Mouse (Mus musculus) liver, embryonic 16.5 days (tissue): ENCODE measurements around the gene Ahdc1. TPM values are rescaled to one million over a fixed set of nuclear protein-coding genes. Genes with fewer than 3 reads are reported as not detected.

Source experiments
- ATAC-seq: fragments of 200-750 bp; cut with Nextera tagmentation; 2 replicates; pipeline ENCODE4 v1.8.0; 2017; ENCODE audit warnings: low read depth, mild to moderate bottlenecking, moderate number of reproducible peaks, moderate library complexity
- H3K27ac ChIP-seq: fragments of 300-500 bp; sonication (generic); 2 replicates; pipeline ENCODE4 v1.5.1; 2014; ENCODE audit warnings: mild to moderate bottlenecking, low read length
- H3K27me3 ChIP-seq: fragments of 300-500 bp; sonication (generic); 2 replicates; pipeline ENCODE4 v1.6.1; 2014; ENCODE audit warnings: low read depth, low read length, mixed read lengths; ENCODE audit not compliant: control insufficient read depth, insufficient read depth
- H3K36me3 ChIP-seq: fragments of 300-500 bp; sonication (generic); 2 replicates; pipeline ENCODE4 v1.6.1; 2014; ENCODE audit warnings: mild to moderate bottlenecking; ENCODE audit not compliant: control insufficient read depth, insufficient read depth
- H3K4me1 ChIP-seq: fragments of 300-500 bp; sonication (generic); 2 replicates; pipeline ENCODE4 v1.6.1; 2014; ENCODE audit warnings: low read depth, low read length, mixed read lengths; ENCODE audit not compliant: control insufficient read depth
- H3K4me2 ChIP-seq: fragments of 300-500 bp; sonication (generic); 2 replicates; pipeline ENCODE4 v1.6.1; 2014; ENCODE audit warnings: low read depth, low read length, mixed read lengths
- H3K4me3 ChIP-seq: fragments of 300-500 bp; sonication (generic); 2 replicates; pipeline ENCODE4 v1.5.1; 2014; ENCODE audit warnings: low read depth, mild to moderate bottlenecking, low read length
- H3K9ac ChIP-seq: fragments of 300-500 bp; sonication (generic); 2 replicates; pipeline ENCODE4 v1.6.1; 2014; ENCODE audit warnings: low read depth, low read length
- H3K9me3 ChIP-seq: fragments of 300-500 bp; sonication (generic); replicated peaks from 2 replicates; pipeline ENCODE4 v1.6.1; 2016; ENCODE audit warnings: low read length; ENCODE audit not compliant: control insufficient read depth
- WGBS: fragments of 180-500 bp; shearing (Covaris S2); extraction: QIAGEN DNeasy Blood & Tissue Kit; methylation state at CpG from one replicate; pipeline ENCODE4 v1.1.7; 2014; ENCODE audit not compliant: insufficient replicate concordance; 5-methylcytosine and 5-hydroxymethylcytosine counted together
- polyA plus RNA-seq: library from polyadenylated mRNA; unstranded; fragments of >200 nt; fragmentation: Nextera tagmentation; extraction: Ambion mirVana; gene quantifications from 2 replicates; pipeline ENCODE4 v1.2.1, GENCODE M21; 2015

Ahdc1 gene
- polyA plus RNA-seq, 1 experiment from 2014 or later, result 1.6 TPM

DNA sequence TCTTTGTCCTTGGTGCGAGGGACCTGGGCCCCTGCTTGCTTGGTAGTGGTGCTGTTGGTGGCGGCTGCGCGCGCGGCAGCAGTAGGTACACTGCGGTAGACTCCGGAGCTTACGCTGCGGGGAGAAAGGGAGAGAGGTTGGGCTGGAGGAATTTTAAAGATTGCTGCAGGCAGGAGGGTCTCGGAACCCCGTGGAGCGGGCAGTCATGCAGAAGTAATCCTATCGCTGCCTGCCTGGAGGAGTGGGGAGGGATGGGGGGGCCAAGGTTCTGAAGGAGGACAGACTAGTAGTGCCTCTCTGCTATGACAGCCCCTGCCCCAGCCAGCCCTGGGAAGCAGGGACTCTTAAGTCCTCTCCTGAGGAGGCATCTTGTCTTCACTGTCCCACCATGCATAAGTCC is 11.2 kb downstream of the Ahdc1 start:
- no peak for ATAC-seq
- no peak overlapping the region for H3K4me3 ChIP-seq
- H3K4me1 ChIP-seq, result peaks cover 3% of the 10 kb centered on the region
- no peaks in the 10 kb centered on the region for H3K9me3 ChIP-seq
- H3K4me2 ChIP-seq, result no peak overlapping the region
- no peaks in the 10 kb centered on the region for H3K27me3 ChIP-seq
- 69% methylated on average over 14 of the region's 14 CpGs for WGBS
- H3K27ac ChIP-seq, result no peak overlapping the region
- H3K9ac ChIP-seq, result no peak overlapping the region
- no peaks in the 10 kb centered on the region for H3K36me3 ChIP-seq

DNA sequence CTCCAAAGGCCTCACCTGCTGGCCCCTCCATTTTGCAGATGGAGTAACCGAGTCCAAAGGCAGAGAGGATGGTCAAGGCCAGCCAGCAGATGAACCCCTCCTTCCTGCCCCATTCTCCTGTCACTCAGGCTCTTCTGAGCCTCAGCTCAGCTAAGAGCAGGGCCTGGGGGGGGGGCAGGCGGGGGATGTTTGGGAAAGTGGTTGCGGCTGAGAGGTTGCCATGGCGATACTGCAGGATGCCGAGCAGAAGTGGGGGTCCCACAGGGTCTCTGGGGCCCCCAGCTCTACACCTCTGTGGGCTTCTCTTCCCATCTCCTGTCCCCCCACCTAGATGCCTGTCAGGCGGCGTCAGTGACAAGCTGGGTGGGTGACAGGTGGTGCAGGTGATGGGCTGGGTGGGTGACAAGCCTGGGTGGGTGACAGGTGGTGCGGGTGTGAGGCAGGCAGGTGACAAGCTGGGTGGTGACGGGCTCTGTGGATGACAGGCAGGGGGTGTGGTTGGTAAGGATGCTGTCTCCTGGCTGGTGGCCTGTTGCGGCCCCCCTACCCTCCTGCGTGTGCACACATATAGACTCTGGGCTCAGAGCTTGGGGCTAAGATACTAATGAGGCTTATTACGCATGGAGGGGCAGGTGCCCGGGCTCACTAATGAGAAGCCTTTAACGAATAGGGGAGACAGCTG is 12.0 kb downstream of the Ahdc1 start:
- WGBS, result 71% methylated on average over 14 of the region's 14 CpGs
- H3K27ac ChIP-seq, result no peak overlapping the region
- no peak overlapping the region for H3K4me2 ChIP-seq
- no peak overlapping the region for H3K4me3 ChIP-seq
- H3K36me3 ChIP-seq, result no peaks in the 10 kb centered on the region
- no peaks in the 10 kb centered on the region for H3K9me3 ChIP-seq
- H3K4me1 ChIP-seq, result peaks cover 4% of the 10 kb centered on the region
- no peaks in the 10 kb centered on the region for H3K27me3 ChIP-seq
- no peak overlapping the region; the same call in 1 of the 2 replicates for H3K9ac ChIP-seq
- no peak for ATAC-seq

DNA sequence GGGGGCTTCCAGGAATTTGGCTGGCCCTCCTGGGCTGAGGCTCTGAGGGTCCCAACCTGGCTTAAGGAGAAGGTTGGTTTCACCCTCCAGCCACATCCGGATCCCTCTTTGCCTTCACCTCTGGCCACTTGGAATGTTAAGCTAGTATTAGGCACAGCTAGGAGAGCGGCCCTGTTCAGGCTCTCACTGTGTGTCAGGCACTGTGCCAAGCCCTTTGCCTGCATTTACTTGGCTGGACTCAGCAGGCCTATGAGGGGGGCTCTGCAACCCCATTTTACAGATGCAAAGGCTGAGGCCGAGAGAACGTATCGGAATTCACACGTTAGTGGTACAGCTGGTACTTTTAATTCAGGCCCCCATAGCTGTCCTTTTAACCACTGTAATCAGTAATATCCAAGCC is 12.6 kb downstream of the Ahdc1 start:
- H3K9ac ChIP-seq, result no peak overlapping the region
- H3K4me3 ChIP-seq, result no peak overlapping the region
- no peak overlapping the region for H3K4me2 ChIP-seq
- H3K36me3 ChIP-seq, result no peaks in the 10 kb centered on the region
- H3K9me3 ChIP-seq, result no peaks in the 10 kb centered on the region
- H3K27me3 ChIP-seq, result no peaks in the 10 kb centered on the region
- H3K27ac ChIP-seq, result no peak overlapping the region
- WGBS, result 75% methylated on average over 6 of the region's 6 CpGs
- peaks cover 5% of the 10 kb centered on the region for H3K4me1 ChIP-seq
- ATAC-seq, result no peak

DNA sequence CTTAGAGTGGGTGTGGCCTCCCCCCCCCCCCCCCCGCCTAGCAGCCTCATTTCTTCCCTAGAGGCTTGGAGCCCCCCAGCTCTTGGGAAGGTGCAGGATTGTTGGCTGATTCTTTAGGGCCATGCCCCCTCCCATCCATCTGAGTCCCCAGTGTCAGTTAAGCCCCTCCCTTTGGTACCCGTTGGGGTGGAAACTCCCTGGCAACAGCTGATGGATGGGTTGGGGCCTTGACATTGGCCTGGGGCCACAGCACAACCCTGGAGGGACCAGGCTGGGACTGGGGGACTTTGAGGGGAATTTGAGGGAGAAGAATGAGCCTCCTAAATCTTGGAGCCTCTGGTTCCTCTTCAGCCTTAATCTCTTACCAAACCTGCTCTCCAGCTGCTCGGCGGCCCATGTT is 13.3 kb downstream of the Ahdc1 start:
- Histone ChIP-seq H3K4me2 (no peak overlapping the region), H3K4me1 (peaks cover 5% of the 10 kb centered on the region), H3K27ac (no peak overlapping the region), H3K9me3 (no peaks in the 10 kb centered on the region), H3K4me3 (no peak overlapping the region), H3K9ac (no peak overlapping the region), H3K27me3 (no peaks in the 10 kb centered on the region), H3K36me3 (no peaks in the 10 kb centered on the region)
- 49% methylated on average over 3 of the region's 4 CpGs for WGBS
- no peak for ATAC-seq

DNA sequence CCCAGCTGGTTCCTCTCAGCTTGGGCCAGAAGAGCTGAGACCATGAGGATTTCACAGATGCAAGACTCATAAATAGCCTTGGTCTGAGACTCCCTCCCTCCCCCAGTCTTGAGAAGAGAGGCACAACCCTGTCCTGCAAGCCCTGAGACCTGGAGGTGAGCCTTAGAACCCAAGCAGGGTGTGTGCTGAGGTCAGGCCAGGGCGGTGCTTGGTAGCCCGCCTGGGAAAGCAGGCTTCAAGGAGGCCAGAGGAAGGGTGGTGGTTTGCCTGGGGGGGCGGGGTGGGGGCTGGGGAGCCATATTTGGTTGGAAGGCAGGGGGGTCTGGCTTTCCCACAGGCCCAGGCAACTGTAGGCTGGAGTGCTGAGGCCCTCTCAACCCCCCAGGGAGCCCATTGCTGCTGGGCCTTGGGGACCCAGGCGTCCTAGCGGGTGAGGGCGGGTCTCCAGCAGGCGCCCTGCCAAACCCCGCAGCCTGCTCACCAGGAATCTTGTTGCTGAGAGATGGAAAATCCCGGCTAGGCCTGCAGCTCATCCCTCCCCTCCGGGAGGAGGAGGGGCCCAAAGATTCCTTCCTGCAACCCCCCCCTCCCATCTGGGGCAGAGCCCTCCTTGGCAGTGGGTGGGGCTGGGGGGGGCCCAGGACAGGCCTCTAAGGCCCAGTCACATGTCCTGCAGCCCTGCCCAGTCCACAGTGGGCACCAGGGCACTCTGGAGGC is 14.1 kb downstream of the Ahdc1 start:
- H3K9me3 ChIP-seq, result no peaks in the 10 kb centered on the region
- no peak overlapping the region for H3K4me2 ChIP-seq
- no peaks in the 10 kb centered on the region for H3K27me3 ChIP-seq
- no peak overlapping the region for H3K4me3 ChIP-seq
- H3K4me1 ChIP-seq, result peaks cover 5% of the 10 kb centered on the region
- no peak for ATAC-seq
- H3K27ac ChIP-seq, result no peak overlapping the region
- H3K36me3 ChIP-seq, result no peaks in the 10 kb centered on the region
- WGBS, result 57% methylated on average over 10 of the region's 10 CpGs
- no peak overlapping the region for H3K9ac ChIP-seq

DNA sequence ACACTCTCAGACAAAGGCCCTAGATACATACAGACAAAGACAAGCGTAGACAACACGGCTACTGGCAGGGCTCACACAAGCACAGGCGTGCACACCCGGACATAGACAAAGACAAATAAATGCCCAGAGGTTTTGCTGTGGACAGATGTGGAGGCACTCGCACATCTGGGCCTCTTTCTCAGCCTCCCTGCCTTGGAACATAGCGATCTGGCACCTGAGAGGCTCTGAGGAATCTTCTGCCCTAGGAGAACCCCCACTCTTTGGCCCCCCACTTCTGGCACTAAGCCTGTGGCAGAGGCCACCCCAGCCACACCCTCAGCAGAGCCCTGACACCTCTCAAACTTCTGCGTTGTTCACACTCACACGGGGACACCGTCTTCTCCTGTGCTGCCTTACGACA is 15.2 kb downstream of the Ahdc1 start:
- H3K9ac ChIP-seq, result no peak overlapping the region
- H3K27ac ChIP-seq, result no peak overlapping the region
- 76% methylated on average over 10 of the region's 10 CpGs for WGBS
- no peaks in the 10 kb centered on the region for H3K27me3 ChIP-seq
- peaks cover 5% of the 10 kb centered on the region for H3K4me1 ChIP-seq
- H3K9me3 ChIP-seq, result no peaks in the 10 kb centered on the region
- H3K36me3 ChIP-seq, result no peaks in the 10 kb centered on the region
- no peak overlapping the region for H3K4me2 ChIP-seq
- no peak for ATAC-seq
- H3K4me3 ChIP-seq, result no peak overlapping the region

DNA sequence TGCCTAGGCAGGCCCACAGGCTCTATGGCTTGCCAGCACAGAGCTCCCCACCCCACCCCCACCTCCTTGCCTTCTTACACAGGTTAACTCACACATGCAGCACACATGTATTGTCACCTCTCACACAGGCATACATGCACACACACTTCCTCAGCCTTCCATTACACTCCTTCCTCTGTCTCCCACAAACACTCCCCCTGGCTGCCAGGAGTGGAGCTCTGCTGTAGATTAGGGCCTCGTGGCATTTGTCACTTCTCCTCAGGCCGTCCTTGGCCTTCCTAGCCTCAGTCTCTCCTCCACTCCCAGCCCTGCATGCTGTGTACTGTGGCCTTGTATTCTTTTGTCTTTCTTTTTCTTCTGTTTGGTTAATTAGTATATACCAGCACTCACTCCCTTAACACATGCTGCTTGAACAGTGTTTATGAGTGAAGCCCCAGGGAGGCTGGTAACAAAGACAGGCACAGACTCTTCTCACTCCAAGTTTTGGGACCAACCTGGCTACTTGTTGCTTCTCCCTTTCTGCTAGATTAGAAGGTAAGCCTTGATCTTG is 15.8 kb downstream of the Ahdc1 start:
- Histone ChIP-seq H3K9ac (no peak overlapping the region), H3K27me3 (no peaks in the 10 kb centered on the region), H3K27ac (no peak overlapping the region), H3K4me3 (no peak overlapping the region), H3K4me1 (peaks cover 5% of the 10 kb centered on the region), H3K36me3 (no peaks in the 10 kb centered on the region), H3K9me3 (no peaks in the 10 kb centered on the region), H3K4me2 (no peak overlapping the region)
- ATAC-seq, result no peak
- WGBS, result 21% methylated on average over 2 of the region's 2 CpGs

DNA sequence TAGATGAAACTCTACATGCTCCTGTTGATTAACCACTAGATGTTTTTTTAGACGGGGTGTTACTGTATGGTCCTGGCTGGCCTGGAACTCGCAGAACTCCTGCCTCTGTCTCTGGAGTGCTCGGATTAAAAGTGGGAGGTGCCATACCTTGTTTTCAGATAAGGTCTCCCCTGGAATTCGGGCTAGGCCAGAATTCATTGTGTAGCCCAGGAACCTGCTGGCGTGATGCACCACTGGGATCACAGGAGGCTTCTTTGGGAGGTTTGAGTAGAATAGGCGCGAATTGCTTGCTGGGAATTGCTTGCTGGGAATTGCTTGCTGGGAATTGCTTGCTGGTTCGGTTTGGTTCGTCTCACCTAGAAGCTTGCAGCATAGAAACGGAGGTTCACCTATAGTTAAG is 16.7 kb downstream of the Ahdc1 start:
- Histone ChIP-seq H3K4me2 (no peak overlapping the region), H3K27me3 (no peaks in the 10 kb centered on the region), H3K4me1 (peaks cover 5% of the 10 kb centered on the region), H3K27ac (no peak overlapping the region), H3K36me3 (no peaks in the 10 kb centered on the region), H3K4me3 (no peak overlapping the region), H3K9me3 (no peaks in the 10 kb centered on the region), H3K9ac (no peak overlapping the region)
- no peak for ATAC-seq
- 74% methylated on average over 10 of the region's 10 CpGs for WGBS

DNA sequence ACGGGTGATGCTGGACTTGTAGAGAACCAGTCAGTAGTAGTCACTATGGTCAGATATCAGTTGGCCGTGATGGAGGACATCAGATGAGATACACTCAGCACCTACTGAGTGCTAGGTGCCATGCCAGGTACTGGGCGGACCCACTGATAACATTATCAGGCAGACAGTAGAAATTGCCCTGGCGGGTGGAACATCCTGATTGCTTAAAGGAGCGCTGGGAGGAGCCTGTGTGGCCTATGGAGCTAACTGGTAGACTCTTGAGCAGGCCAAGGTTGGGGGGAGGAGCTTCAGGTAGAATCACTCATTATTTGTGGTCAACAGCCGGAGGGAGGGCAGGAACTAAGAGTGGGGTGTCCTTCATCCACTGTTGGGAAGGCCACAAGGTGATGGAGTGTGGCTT is 17.1 kb downstream of the Ahdc1 start:
- Histone ChIP-seq H3K4me2 (no peak overlapping the region), H3K27me3 (no peaks in the 10 kb centered on the region), H3K4me3 (no peak overlapping the region), H3K4me1 (peaks cover 5% of the 10 kb centered on the region), H3K9ac (no peak overlapping the region), H3K27ac (no peak overlapping the region), H3K36me3 (no peaks in the 10 kb centered on the region), H3K9me3 (no peaks in the 10 kb centered on the region)
- peak; percentile 36 for ATAC-seq
- WGBS, result 44% methylated on average over 6 of the region's 6 CpGs
